Mouse (Mus musculus) 3134 (cell line): ENCODE measurements around the gene Fam222b.

Experiments used
- DNase-seq: peaks from one replicate; pipeline ENCODE4 v3.0.0-alpha.2; 2011; ENCODE audit warnings: low spot score; ENCODE audit not compliant: insufficient read length; ENCODE audit errors: extremely low read depth

Gene Fam222b

DNA sequence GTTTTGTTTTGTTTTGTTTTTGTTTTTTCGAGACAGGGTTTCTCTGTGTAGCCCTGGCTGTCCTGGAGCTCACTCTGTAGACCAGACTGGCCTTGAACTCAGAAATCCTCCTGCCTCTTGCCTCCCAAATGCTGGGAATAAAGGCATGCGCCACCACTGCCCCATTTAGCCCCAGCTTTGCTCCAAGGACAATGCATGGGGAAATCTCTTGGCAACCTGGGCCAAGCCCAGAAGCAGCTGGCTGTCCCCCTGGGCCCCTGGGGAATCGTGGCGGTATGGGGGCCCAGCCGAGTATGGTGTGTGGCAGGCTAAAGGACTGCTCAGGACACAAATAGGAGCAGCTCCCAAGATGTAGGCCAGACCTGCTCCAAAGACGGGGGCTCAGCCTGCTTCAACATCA lies 109.8 kb downstream of the Fam222b start:
- no peak for DNase-seq

DNA sequence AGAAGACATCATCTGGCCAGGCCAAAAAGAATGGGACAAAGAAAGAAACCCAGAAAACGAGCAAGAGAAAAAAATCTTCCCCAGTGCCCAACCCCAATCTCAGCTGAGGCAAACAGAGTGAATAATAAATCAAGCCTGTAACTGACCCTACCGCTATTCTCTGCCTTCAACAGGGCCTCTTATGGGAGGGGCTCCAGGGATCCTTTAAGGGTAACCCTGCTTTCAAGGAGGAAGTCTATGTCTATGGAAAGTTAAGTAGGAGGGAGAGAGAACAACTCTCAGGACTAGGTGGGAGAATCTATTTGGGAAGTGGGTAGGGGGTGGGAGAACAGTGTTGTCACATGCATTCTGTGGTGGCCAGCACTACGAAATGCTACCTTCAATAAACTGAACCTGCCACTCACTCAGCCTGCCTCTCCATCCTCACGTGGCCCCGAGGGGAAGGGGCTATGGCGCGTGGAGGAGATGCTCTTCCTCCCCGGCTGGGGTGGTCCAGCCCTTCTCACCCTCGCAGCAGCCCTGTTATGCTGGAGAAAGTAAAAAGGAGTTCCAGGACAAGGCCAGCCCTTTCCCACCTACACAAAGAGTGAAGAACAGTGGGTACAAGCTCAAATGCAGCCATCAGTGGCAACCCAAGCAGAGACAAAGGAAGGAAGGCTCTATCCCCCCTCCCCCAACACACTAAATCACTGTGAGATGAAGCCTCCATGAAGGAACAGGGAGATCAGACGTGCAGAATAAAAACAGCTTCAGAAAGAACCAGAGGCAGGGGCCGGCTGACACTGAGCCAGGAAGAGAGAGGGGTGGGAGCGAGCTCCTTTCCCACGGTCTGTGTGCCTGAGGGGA lies 111.1 kb downstream of the Fam222b start:
- no peak for DNase-seq
